Mouse (Mus musculus) CD4-positive, CD25-positive, alpha-beta regulatory T cell (primary cell): Measurements from ENCODE around the gene Olfr352. TPM values are rescaled to one million over a fixed set of nuclear protein-coding genes. Genes with fewer than 3 reads are reported as not detected.

Experiments
- polyA plus RNA-seq: library from polyadenylated mRNA; unstranded; fragments of 100-300 nt; shearing (Covaris generic); gene quantifications from one replicate; pipeline ENCODE4 v1.2.1, GENCODE M21; 2017

Gene Olfr352
- polyA plus RNA-seq, result not detected

DNA sequence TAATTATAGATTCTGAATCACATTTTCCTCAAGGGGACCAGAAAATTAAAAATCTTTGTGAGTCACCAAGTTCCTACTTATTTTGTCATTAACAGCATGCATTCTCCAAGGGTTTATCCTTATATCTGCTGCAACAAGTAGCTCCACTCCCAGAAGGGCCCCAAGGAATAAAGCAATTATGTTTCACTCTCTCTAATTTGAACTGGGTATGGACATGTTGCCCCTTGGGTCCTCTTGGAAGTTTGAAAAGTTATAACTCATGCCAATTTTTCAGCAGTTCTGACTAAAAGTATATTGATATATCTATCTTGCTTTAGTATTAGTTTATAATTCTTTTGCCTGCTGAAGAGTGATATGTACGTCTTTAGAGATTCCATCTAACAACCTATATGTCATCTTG is at the start of gene Olfr352:
Gene Olfr352 (plus strand): TSS at position 301 of the 400 bp plus-strand sequence.

DNA sequence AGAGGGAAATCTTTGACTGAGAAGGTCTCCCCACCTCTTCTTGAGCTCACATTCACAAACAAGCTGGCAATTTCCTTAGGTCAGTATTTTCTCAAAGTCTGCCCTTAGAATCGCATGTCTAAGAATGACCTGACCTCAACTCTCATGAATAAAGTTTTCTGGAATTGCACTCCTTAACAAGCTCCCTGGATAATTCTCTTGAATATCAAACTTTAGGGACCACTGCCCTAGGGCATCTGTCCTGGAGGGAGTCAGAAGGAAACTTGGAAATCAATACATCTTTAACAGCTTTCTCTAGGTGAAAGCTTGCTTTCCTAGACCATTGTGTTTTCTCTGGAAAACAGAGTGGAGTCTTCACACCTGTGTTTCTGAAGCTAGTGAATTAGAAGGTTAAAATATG is 22.2 kb upstream of the Olfr352 start, which contains the start of gene Olfr350:
Gene Olfr350 (plus strand): TSS at position 301 of the 400 bp plus-strand sequence.

DNA sequence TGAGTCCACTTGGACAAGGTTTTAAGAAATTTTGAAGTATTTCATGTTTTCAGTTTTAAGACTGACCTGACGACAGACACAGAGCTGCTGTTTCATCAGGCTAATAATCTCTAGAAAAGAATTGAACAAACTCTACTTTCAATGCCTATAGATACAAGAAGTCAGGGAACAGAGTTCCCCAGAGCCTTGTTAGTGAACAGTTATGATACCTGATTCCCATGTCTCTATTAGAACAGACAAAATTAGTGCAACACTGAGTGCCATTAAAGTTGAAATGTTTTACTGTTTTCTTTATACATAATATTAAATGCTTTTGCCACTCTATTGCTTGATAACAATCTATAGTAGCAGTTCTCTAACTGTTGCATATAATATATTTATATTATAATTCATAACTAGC is 5.7 kb upstream of the Olfr352 start, which contains the start of gene Olfr351:
Gene Olfr351 (minus strand): TSS at position 101 of the 400 bp plus-strand sequence.

DNA sequence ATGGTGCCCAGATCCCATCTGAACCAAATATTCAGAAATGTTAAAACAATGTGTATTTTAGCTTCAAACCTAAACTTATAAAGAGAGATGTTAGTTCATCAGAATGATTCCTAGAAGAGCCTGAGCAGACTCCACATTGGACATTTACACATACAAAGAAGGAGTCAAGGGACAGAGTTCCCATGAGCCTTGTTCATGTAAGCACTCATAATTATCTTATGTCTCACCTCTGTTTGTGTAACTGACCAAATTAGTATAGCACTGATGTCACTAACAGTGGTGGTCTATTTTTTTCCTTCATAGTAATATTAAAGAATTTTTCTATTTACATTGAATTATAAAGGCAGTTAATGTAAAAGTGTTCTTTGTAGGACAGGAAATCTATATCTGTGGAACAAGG is 24.6 kb downstream of the Olfr352 start, which contains the start of gene Olfr353:
Gene Olfr353 (minus strand): TSS at position 101 of the 400 bp plus-strand sequence.

DNA sequence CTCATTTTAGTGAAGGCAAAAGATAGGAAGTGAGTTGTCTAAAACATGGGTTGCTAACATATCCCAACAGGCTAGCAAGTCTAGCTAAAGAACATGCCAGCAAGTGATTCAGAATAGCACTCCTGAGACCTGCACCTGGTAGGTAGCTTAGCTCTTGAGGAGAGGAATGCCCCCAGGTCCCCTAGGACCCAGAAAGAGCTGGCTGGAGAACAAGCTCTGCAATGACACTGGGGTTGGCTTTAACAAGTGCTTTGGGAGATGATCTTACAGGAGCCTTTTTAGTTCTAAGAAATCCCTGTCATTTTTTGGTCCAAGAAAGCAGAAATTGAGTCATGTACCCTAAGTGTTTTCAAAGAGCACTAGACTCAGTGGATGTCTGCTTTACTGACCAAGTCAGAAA is 37.1 kb downstream of the Olfr352 start, which contains the start of gene Olfr354:
Gene Olfr354 (plus strand): TSS at position 301 of the 400 bp plus-strand sequence.

Other genes starting within 250 kb of the Olfr352 start
- not detected for gene Olfr345, start 228.4 kb upstream of the Olfr352 start, polyA plus RNA-seq
- gene Olfr346, start 182.7 kb upstream of the Olfr352 start, polyA plus RNA-seq, result not detected
- gene Olfr347, start 136.6 kb upstream of the Olfr352 start, polyA plus RNA-seq, result not detected
- not detected for gene Olfr348, start 84.2 kb upstream of the Olfr352 start, polyA plus RNA-seq
- 0.11 TPM for gene Olfr50, start 77.9 kb upstream of the Olfr352 start, polyA plus RNA-seq
- gene Olfr3, start 51.4 kb upstream of the Olfr352 start, polyA plus RNA-seq, result not detected
- not detected for gene Olfr350, start 22.1 kb upstream of the Olfr352 start, polyA plus RNA-seq
- gene Olfr351, start 5.8 kb upstream of the Olfr352 start, polyA plus RNA-seq, result not detected
- not detected for gene Olfr353, start 24.5 kb downstream of the Olfr352 start, polyA plus RNA-seq
- not detected for gene Olfr354, start 37.2 kb downstream of the Olfr352 start, polyA plus RNA-seq
- gene Olfr355, start 60.4 kb downstream of the Olfr352 start, polyA plus RNA-seq, result not detected
- gene Olfr356, start 68.7 kb downstream of the Olfr352 start, polyA plus RNA-seq, result not detected
- not detected for gene Olfr357, start 125.4 kb downstream of the Olfr352 start, polyA plus RNA-seq
- gene Olfr358, start 140.9 kb downstream of the Olfr352 start, polyA plus RNA-seq, result 0.05 TPM
- gene Olfr360, start 197.3 kb downstream of the Olfr352 start, polyA plus RNA-seq, result not detected
- gene Olfr361, start 220.8 kb downstream of the Olfr352 start, polyA plus RNA-seq, result not detected
- not detected for gene Olfr362, start 249.4 kb downstream of the Olfr352 start, polyA plus RNA-seq